27 mouse cellular contexts compared by ENCODE assay signal in genomic region chr11:115085064-115085463, GRCm38 (mm10). TPM values are rescaled to one million over a fixed set of nuclear protein-coding genes. Genes with fewer than 3 reads are reported as not detected.
"Had no signal": no experiment of that assay in that cellular context is flagged by ENCODE, and none has a peak within 500 bp of the region (broad histone marks: within the 10 kb centered on the region; RNA-seq: fewer than 3 reads in every experiment).

No protein-coding gene starts in this region.

- H3K36me3 ChIP-seq: liver, embryonic 13.5 days; stomach, embryonic 15.5 days had no signal

- H3K4me1 ChIP-seq: liver, embryonic 13.5 days; stomach, embryonic 15.5 days had no signal

- H3K9me3 ChIP-seq: liver, embryonic 13.5 days; stomach, embryonic 15.5 days had no signal

- H3K27ac ChIP-seq: kidney, postnatal 0 days; layer of hippocampus, adult 2 months; left cerebral cortex, adult 2 months; liver, embryonic 13.5 days; macrophage; stomach, embryonic 15.5 days had no signal

- H3K4me2 ChIP-seq: liver, embryonic 13.5 days; stomach, embryonic 15.5 days had no signal

- DNase-seq: kidney, adult 2 months; kidney, postnatal 25 days; layer of hippocampus, postnatal 36 days; liver, embryonic 13.5 days; lung, adult 2 months; right cerebral cortex, adult 18-20 months; right cerebral cortex, postnatal 14 days; right cerebral cortex, postnatal 4 days; spleen, adult 18-20 months; thymus, postnatal 25 days had no signal

- H3K4me3 ChIP-seq: layer of hippocampus, adult 2 months; left cerebral cortex, adult 2 months; liver, embryonic 13.5 days; stomach, embryonic 15.5 days had no signal

- H3K9ac ChIP-seq: liver, embryonic 13.5 days; stomach, embryonic 15.5 days had no signal

RNA-seq across cellular contexts. Expression of gene Cd300e, which starts 23.1 kb away (rescaled TPM):
- total RNA-seq: layer of hippocampus, postnatal 10 days; layer of hippocampus, postnatal 36 days; left cerebral cortex, postnatal 10 days; left cerebral cortex, postnatal 36 days had no signal
- polyA plus RNA-seq: kidney, embryonic 14.5 days; kidney, postnatal 0 days; limb, embryonic 11.5 days; neural tube, embryonic 14.5 days had no signal

RNA-seq across cellular contexts. Expression of gene Cd300ld3, which starts 36.9 kb away (rescaled TPM):
- total RNA-seq: layer of hippocampus, postnatal 10 days; layer of hippocampus, postnatal 36 days; left cerebral cortex, postnatal 10 days had no signal
- polyA plus RNA-seq: intestine, embryonic 14.5 days; kidney, embryonic 14.5 days; kidney, postnatal 0 days; limb, embryonic 11.5 days; liver, embryonic 13.5 days; liver, embryonic 16.5 days; lung, embryonic 16.5 days; neural tube, embryonic 14.5 days; stomach, embryonic 15.5 days; thymus, postnatal 0 days had no signal

RNA-seq across cellular contexts. Expression of gene Cd300ld5, which starts 47.5 kb away (rescaled TPM):
- total RNA-seq: left cerebral cortex, postnatal 10 days had no signal
- polyA plus RNA-seq: intestine, embryonic 14.5 days; kidney, embryonic 14.5 days; kidney, postnatal 0 days; large intestine, adult 2 months; limb, embryonic 11.5 days; liver, adult 2 months; liver, embryonic 13.5 days; liver, embryonic 16.5 days; lung, embryonic 16.5 days; neural tube, embryonic 14.5 days; stomach, embryonic 15.5 days; thymus, postnatal 0 days had no signal
